In genomic region chr14:120845172-120845571, GRCm38 (mm10) we compare ENCODE assay signal across 24 mouse cellular contexts.
"Had no signal": no experiment of that assay in that cellular context is flagged by ENCODE, and none has a peak within 500 bp of the region (broad histone marks: within the 10 kb centered on the region; RNA-seq: fewer than 3 reads in every experiment).

No protein-coding gene starts in this region.

- H3K4me1 ChIP-seq: hindbrain, embryonic 13.5 days; liver, embryonic 12.5 days had no signal

- H3K27ac ChIP-seq: hindbrain, embryonic 13.5 days; hindbrain, embryonic 15.5 days; hindbrain, postnatal 0 days; kidney, postnatal 0 days; limb, embryonic 13.5 days; limb, embryonic 15.5 days; liver, embryonic 12.5 days; liver, embryonic 14.5 days had no signal

- H3K4me3 ChIP-seq: gastrocnemius, adult 2 months; heart, adult 2 months; hindbrain, embryonic 13.5 days; hindbrain, embryonic 15.5 days; kidney, embryonic 15.5 days; limb, embryonic 13.5 days; limb, embryonic 15.5 days; liver, embryonic 12.5 days had no signal

- ATAC-seq: hindbrain, postnatal 0 days; intestine, embryonic 16.5 days; liver, embryonic 12.5 days had no signal

- H3K4me2 ChIP-seq: hindbrain, embryonic 13.5 days; hindbrain, embryonic 15.5 days; kidney, embryonic 15.5 days; limb, embryonic 13.5 days; limb, embryonic 15.5 days; liver, embryonic 12.5 days had no signal

- H3K27me3 ChIP-seq: hindbrain, embryonic 15.5 days; kidney, embryonic 15.5 days; limb, embryonic 13.5 days; limb, embryonic 15.5 days; liver, embryonic 12.5 days had no signal

- DNase-seq: gastrocnemius, adult 2 months; gastrocnemius, postnatal 14 days; gastrocnemius, postnatal 36 days; heart, adult 11 months; heart, adult 2 months; heart, postnatal 10 days; kidney, adult 11 months; kidney, adult 2 months; kidney, adult 9 months; kidney, postnatal 14 days; kidney, postnatal 36 days; layer of hippocampus, adult 9-11 months; layer of hippocampus, postnatal 36 days; left cerebral cortex, postnatal 4 days had no signal

- H3K9ac ChIP-seq: hindbrain, embryonic 13.5 days; hindbrain, embryonic 15.5 days; kidney, embryonic 15.5 days; limb, embryonic 13.5 days; limb, embryonic 15.5 days; liver, embryonic 12.5 days; liver, embryonic 14.5 days had no signal

- H3K9me3 ChIP-seq: hindbrain, embryonic 13.5 days; hindbrain, embryonic 15.5 days; kidney, embryonic 15.5 days; limb, embryonic 13.5 days; limb, embryonic 15.5 days; liver, embryonic 12.5 days had no signal

- H3K36me3 ChIP-seq: hindbrain, embryonic 13.5 days; hindbrain, embryonic 15.5 days; kidney, embryonic 15.5 days; limb, embryonic 13.5 days; limb, embryonic 15.5 days; liver, embryonic 12.5 days had no signal
